Mouse (Mus musculus) liver, embryonic 11.5 days (tissue): Measurements from ENCODE around the gene Fstl4. TPM values are rescaled to one million over a fixed set of nuclear protein-coding genes. Genes with fewer than 3 reads are reported as not detected.

Experiments used
- ATAC-seq: fragments of 200-750 bp; cut with Nextera tagmentation; replicated peaks from 2 replicates; pipeline ENCODE4 v1.8.0; 2017; ENCODE audit warnings: moderate number of reproducible peaks, mild to moderate bottlenecking, moderate TSS enrichment, moderate library complexity; ENCODE audit not compliant: low FRiP score
- DNase-seq: peaks from one replicate; pipeline ENCODE4 v3.0.0-alpha.2; 2017; ENCODE audit warnings: low spot score
- H3K27ac ChIP-seq: fragments of 300-500 bp; sonication (generic); 2 replicates; pipeline ENCODE4 v1.5.1; 2014; ENCODE audit warnings: mild to moderate bottlenecking, low read depth, low read length, control low read depth
- H3K27me3 ChIP-seq: fragments of 300-500 bp; sonication (generic); replicated peaks from 2 replicates; pipeline ENCODE4 v1.6.1; 2014; ENCODE audit warnings: low read length, mixed read lengths; ENCODE audit not compliant: control insufficient read depth, insufficient read depth
- H3K36me3 ChIP-seq: fragments of 300-500 bp; sonication (generic); 2 replicates; pipeline ENCODE4 v1.6.1; 2014; ENCODE audit warnings: mild to moderate bottlenecking, low read length, moderate library complexity, mixed read lengths; ENCODE audit not compliant: control insufficient read depth, insufficient read depth
- H3K4me1 ChIP-seq: fragments of 300-500 bp; sonication (generic); replicated peaks from 2 replicates; pipeline ENCODE4 v1.6.1; 2014; ENCODE audit warnings: low read length, mixed read lengths; ENCODE audit not compliant: control insufficient read depth, insufficient read depth
- H3K4me2 ChIP-seq: fragments of 300-500 bp; sonication (generic); 2 replicates; pipeline ENCODE4 v1.6.1; 2014; ENCODE audit warnings: mild to moderate bottlenecking, control low read depth, moderate library complexity
- H3K4me3 ChIP-seq: fragments of 300-500 bp; sonication (generic); 2 replicates; pipeline ENCODE4 v1.5.1; 2014; ENCODE audit warnings: low read depth, low read length, control low read depth
- H3K9ac ChIP-seq: fragments of 300-500 bp; sonication (generic); 2 replicates; pipeline ENCODE4 v1.6.1; 2014; ENCODE audit warnings: low read depth, low read length, control low read depth
- H3K9me3 ChIP-seq: fragments of 300-500 bp; sonication (generic); 2 replicates; pipeline ENCODE4 v1.6.1; 2016; ENCODE audit warnings: low read length, inconsistent platforms, mixed read lengths; ENCODE audit not compliant: control insufficient read depth
- WGBS: fragments of 180-500 bp; shearing (Covaris S2); extraction: QIAGEN DNeasy Blood & Tissue Kit; methylation state at CpG from one replicate; pipeline ENCODE4 v1.1.7; 2014; 5-methylcytosine and 5-hydroxymethylcytosine counted together
- polyA plus RNA-seq: library from polyadenylated mRNA; unstranded; fragments of >200 nt; fragmentation: Nextera tagmentation; extraction: Ambion mirVana; gene quantifications from 2 replicates; pipeline ENCODE4 v1.2.1, GENCODE M21; 2014

The Fstl4 gene
- polyA plus RNA-seq, 1 experiment from 2014 or later, result 0.49 TPM

GRCm38 (mm10) chr11:52875916-52876765, 111.7 kb downstream of the Fstl4 start:
- WGBS, result 84% methylated on average over 19 of the region's 19 CpGs
- no peak overlapping the region for H3K9ac ChIP-seq
- H3K4me3 ChIP-seq, result no peak overlapping the region
- H3K4me1 ChIP-seq, result no peaks in the 10 kb centered on the region
- H3K27ac ChIP-seq, result no peak overlapping the region
- DNase-seq, result no peak
- no peaks in the 10 kb centered on the region for H3K36me3 ChIP-seq
- no peak overlapping the region for H3K4me2 ChIP-seq
- H3K9me3 ChIP-seq, result peaks cover 4% of the 10 kb centered on the region; the same call in 1 of the 2 replicates
- H3K27me3 ChIP-seq, result no peaks in the 10 kb centered on the region
- ATAC-seq, result no peak

GRCm38 (mm10) chr11:52877662-52878061, 113.2 kb downstream of the Fstl4 start:
- Histone ChIP-seq H3K9me3 (peaks cover 4% of the 10 kb centered on the region; the same call in 1 of the 2 replicates), H3K27ac (no peak overlapping the region), H3K27me3 (no peaks in the 10 kb centered on the region), H3K36me3 (no peaks in the 10 kb centered on the region), H3K9ac (no peak overlapping the region), H3K4me1 (no peaks in the 10 kb centered on the region), H3K4me2 (no peak overlapping the region), H3K4me3 (no peak overlapping the region)
- no peak for ATAC-seq
- 30% methylated on average over 2 of the region's 2 CpGs for WGBS
- DNase-seq, result no peak

- Histone ChIP-seq H3K4me3 (no peak overlapping the region), H3K9me3 (no peaks in the 10 kb centered on the region), H3K27me3 (no peaks in the 10 kb centered on the region), H3K36me3 (no peaks in the 10 kb centered on the region), H3K9ac (no peak overlapping the region), H3K4me1 (no peaks in the 10 kb centered on the region), H3K4me2 (no peak overlapping the region), H3K27ac (no peak overlapping the region)
- no peak for DNase-seq
- ATAC-seq, result no peak
- WGBS, result 68% methylated on average over 2 of the region's 2 CpGs
These were observed 115.5 kb downstream of the Fstl4 start for GRCm38 (mm10) chr11:52879958-52880357.

GRCm38 (mm10) chr11:52886559-52887303, 122.3 kb downstream of the Fstl4 start:
- WGBS, result 21% methylated on average over 6 of the region's 6 CpGs
- Histone ChIP-seq H3K27me3 (no peaks in the 10 kb centered on the region), H3K9ac (no peak overlapping the region), H3K36me3 (no peaks in the 10 kb centered on the region), H3K9me3 (no peaks in the 10 kb centered on the region), H3K4me1 (no peaks in the 10 kb centered on the region), H3K4me3 (no peak overlapping the region), H3K27ac (no peak overlapping the region), H3K4me2 (no peak overlapping the region)
- no peak for DNase-seq
- ATAC-seq, result no peak

GRCm38 (mm10) chr11:52888150-52888549, 123.7 kb downstream of the Fstl4 start:
- Histone ChIP-seq H3K4me2 (no peak overlapping the region), H3K4me1 (no peaks in the 10 kb centered on the region), H3K9me3 (no peaks in the 10 kb centered on the region), H3K9ac (no peak overlapping the region), H3K27ac (no peak overlapping the region), H3K4me3 (no peak overlapping the region), H3K27me3 (no peaks in the 10 kb centered on the region), H3K36me3 (no peaks in the 10 kb centered on the region)
- DNase-seq (no peak), ATAC-seq (no peak)
- WGBS, result 27% methylated on average over 6 of the region's 6 CpGs

GRCm38 (mm10) chr11:52889527-52889926, 125.1 kb downstream of the Fstl4 start:
- no peaks in the 10 kb centered on the region for H3K27me3 ChIP-seq

GRCm38 (mm10) chr11:52890156-52890555, 125.7 kb downstream of the Fstl4 start:
- H3K4me1 ChIP-seq, result no peaks in the 10 kb centered on the region
- DNase-seq, result no peak
- WGBS, result 71% methylated on average over 7 of the region's 7 CpGs

More at GRCm38 (mm10) chr11:52889527-52889926, 125.1 kb downstream of the Fstl4 start:
- Histone ChIP-seq H3K9ac (no peak overlapping the region), H3K36me3 (no peaks in the 10 kb centered on the region), H3K27ac (no peak overlapping the region), H3K4me3 (no peak overlapping the region), H3K9me3 (no peaks in the 10 kb centered on the region), H3K4me1 (no peaks in the 10 kb centered on the region), H3K4me2 (no peak overlapping the region)
- ATAC-seq (no peak), DNase-seq (no peak)
- WGBS, result 70% methylated on average over 4 of the region's 4 CpGs

GRCm38 (mm10) chr11:52904101-52904500, 139.7 kb downstream of the Fstl4 start:
- 78% methylated on average over 5 of the region's 5 CpGs for WGBS
- H3K9ac ChIP-seq, result no peak overlapping the region
- no peak for ATAC-seq

More at GRCm38 (mm10) chr11:52890156-52890555, 125.7 kb downstream of the Fstl4 start:
- no peak overlapping the region for H3K27ac ChIP-seq
- no peak overlapping the region for H3K4me2 ChIP-seq
- H3K36me3 ChIP-seq, result no peaks in the 10 kb centered on the region
- ATAC-seq, result no peak
- H3K9ac ChIP-seq, result no peak overlapping the region
- no peaks in the 10 kb centered on the region for H3K27me3 ChIP-seq
- H3K4me3 ChIP-seq, result no peak overlapping the region
- no peaks in the 10 kb centered on the region for H3K9me3 ChIP-seq

More at GRCm38 (mm10) chr11:52904101-52904500, 139.7 kb downstream of the Fstl4 start:
- Histone ChIP-seq H3K4me1 (no peaks in the 10 kb centered on the region), H3K9me3 (no peaks in the 10 kb centered on the region), H3K36me3 (no peaks in the 10 kb centered on the region), H3K4me3 (no peak overlapping the region), H3K27ac (no peak overlapping the region), H3K27me3 (no peaks in the 10 kb centered on the region), H3K4me2 (no peak overlapping the region)
- no peak for DNase-seq
